Mouse (Mus musculus) lung, postnatal 36 days (tissue): Measurements from ENCODE around the gene Rnf6.
A peak's percentile ranks its signal among the peaks of the same experiment; 100 is the strongest.

Source experiments
- DNase-seq: peaks from one replicate; pipeline ENCODE4 v3.0.0; 2022; ENCODE audit warnings: mixed read lengths

Rnf6 gene

DNA sequence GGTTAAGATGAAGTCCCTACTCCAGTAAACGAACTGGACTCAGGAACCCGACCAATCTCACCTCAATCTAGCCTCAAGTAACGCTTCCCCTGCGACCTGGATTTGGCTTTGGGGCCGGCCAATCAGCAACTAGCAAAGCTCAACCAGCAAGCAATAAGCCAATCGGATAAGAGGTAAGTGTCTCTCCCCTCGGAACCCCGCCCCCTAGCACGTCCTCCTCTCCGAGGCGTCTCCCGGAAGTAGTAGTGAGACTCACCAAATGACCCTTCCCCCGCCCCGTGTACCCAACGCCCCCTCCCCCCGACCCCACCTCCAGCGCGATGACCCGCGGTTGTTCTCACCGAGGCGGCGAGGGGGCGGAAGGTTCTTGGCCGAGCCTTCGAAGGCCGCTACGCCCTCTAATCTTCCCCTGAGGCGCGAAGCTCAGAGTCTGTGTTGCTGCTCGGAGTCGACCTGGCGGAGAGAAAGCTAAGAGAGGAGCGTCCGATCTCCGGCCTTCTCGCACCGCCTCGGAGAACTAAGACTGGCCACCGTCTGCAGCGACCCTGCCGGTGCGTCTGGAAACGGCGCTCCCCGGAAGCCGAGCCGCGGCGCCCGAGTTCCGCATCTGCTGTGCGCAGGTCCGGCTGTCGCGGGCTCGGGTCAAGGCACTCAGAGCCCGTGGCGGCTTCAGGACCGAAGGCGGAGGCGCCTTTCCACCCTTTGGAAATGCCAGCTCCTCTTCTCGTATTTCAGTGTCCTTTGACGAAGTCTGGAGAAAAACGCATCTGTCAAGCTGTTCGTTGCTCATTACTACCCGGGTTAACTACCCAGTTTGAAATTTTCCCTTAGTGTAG, at the start of gene Rnf6:
TSS of gene Rnf6 (minus strand) at position 677 of the 836 bp plus-strand sequence.
- DNase-seq = peak; percentile 97

DNA sequence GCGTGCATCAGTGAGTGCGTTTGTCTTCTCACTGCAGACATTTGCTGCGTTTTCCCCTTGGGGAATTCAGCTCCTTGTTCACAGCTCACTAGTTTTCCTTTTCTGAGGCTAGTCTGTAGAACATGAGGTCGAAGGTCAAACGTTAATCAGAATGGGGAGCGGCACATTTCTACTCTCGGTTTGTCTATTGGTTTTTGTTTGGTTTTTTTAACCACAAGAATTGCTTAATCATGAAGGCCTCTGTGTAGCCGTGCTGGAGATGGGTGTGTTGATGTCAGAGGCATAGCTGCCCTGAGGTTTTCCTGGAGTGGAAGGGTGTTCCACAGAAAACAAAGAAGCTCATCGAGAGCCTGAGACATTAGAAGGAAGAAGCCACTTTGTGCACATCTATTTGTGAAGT, 49.2 kb upstream of the Rnf6 start:
- DNase-seq = no peak

- no peak for DNase-seq
These were observed 46.4 kb upstream of the Rnf6 start for GRCm38 (mm10) chr5:146267776-146268175.

DNA sequence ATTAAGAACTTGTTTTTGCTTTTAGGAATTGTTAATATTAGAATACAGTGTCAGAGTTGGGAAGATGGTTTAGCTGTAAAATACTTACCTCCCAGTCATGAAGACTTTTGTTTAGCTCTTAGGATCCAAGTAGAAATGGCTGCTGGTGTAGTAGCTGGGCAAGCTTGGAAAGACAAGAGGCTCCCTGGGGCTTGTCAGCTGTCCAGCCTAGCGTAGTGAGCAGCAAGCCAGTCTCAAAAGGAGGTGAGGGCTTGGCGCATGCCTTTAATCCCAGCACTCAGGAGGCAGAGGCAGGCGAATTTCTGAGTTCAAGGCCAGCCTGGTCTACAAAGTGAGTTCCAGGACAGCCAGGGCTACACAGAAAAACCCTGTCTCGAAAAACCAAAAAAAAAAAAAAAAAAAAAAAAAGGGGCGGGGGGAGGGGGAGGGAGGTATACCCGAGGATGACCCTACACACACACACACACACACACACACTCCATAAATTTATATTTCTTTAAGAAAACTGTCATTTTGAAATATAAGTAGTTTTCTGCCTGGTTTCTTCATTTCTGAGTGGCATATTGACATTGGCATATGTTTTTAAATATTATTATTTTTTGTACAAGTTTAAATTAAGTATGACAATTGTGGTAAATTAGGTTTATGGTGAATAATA, 44.7 kb upstream of the Rnf6 start:
- no peak for DNase-seq

DNA sequence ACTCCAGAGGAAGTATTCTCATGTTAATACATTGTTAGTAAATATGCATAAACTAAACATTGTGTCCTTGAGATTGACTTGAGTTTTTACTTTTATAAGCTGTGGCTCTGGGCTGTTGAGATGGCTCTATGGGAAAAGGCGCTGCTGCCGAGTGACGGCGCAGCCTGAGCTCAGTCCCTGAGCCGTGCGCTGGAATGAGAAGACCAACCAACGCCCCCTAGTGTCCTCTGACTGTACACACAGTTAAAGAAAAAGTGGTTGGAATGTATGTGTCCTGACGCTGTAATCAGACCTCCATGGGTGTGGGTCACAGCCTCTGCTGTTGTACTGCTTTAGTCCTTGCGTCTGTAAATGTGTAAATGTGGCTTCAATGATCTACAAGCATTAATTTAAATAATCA, 38.6 kb upstream of the Rnf6 start:
- peak; percentile 52 for DNase-seq

GRCm38 (mm10) chr5:146253644-146254043, 32.3 kb upstream of the Rnf6 start:
- DNase-seq = no peak

GRCm38 (mm10) chr5:146251663-146252429, 30.5 kb upstream of the Rnf6 start:
- DNase-seq = peak; percentile 50

DNA sequence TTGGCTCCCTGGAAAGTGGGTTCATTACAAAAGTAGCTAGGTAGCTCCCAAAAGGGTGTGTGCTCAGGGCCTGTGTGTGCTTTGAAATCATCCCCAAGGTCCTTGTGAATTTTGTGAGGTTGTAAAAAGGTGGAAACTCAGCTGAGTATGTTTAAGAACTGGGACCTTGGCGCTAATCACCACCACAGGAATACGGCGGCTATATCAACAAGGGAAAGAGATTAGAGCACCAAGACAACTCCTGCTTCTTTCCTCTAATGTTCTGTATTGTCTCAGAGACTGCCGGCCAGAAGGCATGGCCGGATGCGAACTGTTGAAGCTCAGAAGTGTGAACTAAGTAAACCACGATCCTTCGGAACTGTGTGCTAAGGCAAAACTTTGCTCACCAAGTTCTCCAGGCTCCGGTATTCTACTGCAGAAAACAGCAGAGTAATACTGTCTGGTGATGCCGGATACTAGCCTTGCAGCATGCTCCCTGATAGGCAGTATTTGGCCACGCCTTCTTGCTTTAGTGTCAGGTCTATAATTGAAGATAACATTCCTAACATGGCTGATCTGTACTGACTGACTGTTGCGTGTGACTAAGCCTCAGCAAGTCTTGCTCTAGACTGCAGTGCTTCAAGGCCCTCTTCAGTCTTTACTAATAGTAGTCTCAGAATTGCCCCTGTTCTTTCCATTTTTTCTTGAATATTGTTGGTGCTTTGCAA, 29.2 kb upstream of the Rnf6 start:
- DNase-seq = no peak

DNA sequence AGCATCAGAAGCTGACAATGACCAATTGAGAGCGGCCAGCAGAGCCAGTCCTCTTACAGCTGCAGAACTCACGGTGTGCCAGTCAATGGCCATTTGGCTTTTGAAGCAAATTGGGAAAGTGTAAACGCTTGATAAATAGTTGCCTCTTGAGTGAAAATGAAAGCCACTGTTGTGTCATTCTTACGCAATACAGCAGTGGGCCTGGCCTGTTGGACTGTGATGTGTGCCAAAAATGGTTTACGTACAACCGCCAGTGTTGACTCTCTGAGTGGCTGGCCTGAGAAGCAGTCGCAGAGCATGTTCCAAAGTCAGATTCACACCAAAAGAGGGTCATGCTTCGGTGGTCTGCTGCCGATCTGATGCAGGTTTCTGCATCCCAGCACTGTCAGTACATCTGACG, 27.4 kb upstream of the Rnf6 start:
- DNase-seq = peak; percentile 83

- no peak for DNase-seq
These were observed 26.4 kb upstream of the Rnf6 start for GRCm38 (mm10) chr5:146247709-146248108.

- no peak for DNase-seq
These were observed 25.0 kb upstream of the Rnf6 start for GRCm38 (mm10) chr5:146246386-146246785.

- DNase-seq = no peak
These were observed 24.5 kb upstream of the Rnf6 start for GRCm38 (mm10) chr5:146245646-146246370.

DNA sequence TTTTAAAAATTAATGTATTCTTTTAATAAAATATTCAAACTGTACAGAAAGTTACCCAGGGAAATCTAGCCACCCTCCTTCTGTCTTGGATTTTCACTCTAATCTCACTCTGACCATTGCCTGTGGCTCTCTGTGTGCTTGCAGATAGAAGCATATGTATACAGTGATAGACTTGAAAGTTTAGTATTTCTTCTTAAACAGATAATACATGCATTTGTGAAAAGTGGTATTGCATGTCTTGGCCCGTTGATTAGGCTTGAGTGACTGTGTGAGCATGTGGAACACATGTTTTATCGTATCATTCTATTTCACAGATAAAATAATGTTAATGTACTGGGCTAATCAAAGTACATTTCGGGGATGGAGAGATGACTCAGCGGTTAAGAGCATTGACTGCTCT, 23.8 kb upstream of the Rnf6 start:
- no peak for DNase-seq

DNA sequence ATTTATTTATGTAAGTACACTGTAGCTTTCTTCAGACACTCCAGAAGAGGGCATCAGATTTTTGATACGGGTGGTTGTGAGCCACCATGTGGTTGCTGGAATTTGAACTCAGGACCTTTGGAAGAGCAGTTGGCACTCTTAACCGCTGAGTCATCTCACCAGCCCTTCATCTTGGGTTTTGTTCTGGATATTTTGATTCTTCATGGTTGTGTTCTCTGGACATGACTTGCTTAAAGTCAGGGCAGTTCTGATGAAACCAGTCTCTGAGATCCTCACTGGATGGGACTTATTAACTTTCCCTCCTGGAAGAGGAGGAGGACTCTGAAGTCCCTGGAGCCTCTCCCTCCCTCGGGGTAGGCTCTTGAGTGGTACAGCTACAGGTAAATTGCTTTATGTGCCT, 19.8 kb upstream of the Rnf6 start:
- no peak for DNase-seq

GRCm38 (mm10) chr5:146240771-146241170, 19.4 kb upstream of the Rnf6 start:
- no peak for DNase-seq

DNA sequence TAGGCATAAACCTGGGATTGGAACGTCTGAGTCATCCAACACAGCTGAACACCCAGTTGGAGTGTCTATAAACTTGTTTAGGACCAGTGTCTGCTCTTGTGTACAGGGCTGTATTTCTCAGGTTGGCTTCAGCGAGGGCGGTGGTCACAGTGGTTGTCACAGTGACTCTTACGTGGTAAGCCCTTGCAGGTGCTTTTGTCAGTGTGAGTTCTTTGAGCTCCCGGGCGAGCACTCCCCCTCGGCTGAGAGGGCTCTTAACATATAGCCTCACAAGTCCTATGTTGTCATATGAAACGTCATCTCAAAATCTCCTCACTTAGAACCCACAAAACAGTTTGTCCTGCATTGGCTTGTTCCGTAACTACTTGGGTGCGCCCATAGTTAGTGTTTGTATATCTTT, 16.9 kb upstream of the Rnf6 start:
- no peak for DNase-seq

DNA sequence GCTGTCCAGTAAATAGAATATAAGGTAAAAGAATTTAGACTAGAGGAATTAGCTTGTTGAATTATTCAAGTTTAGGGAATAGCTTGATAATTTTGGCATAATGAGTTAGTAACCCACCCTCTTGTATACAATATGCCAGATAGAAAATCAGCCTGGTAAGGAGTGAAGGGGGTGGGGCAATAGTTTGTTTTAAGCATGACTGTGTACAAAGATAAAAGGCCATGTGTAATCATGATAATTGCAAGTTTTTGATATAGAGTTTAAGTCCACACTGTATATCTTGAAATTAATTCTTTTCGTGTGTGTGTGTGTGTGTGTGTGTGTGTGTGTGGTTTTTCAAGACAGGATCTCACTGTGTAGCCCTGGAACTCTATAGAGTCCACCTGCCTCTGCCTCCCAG, 13.0 kb upstream of the Rnf6 start:
- no peak for DNase-seq

DNA sequence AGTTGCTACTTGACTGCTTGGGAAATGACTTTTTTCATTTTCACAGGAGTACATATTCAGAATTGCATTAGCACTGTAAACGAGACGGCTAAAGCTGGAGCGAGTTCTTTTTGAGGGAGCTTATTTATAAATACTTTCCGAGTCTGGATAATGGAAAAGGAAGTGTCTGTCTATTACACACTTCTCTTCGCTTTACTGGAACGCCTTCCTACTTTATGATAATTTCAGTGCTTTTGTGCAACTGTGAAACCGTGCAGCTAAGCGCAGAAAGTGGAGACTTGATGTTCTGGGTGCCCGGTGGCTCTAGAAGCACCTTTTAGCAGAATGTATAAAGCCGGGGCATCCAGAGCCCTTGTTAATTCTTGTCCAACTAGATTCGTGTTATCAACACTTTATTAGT, 11.5 kb upstream of the Rnf6 start:
- DNase-seq = no peak

GRCm38 (mm10) chr5:146232056-146232675, 10.8 kb upstream of the Rnf6 start:
- no peak for DNase-seq

GRCm38 (mm10) chr5:146231655-146231996, 10.3 kb upstream of the Rnf6 start:
- peak; percentile 34 for DNase-seq

DNA sequence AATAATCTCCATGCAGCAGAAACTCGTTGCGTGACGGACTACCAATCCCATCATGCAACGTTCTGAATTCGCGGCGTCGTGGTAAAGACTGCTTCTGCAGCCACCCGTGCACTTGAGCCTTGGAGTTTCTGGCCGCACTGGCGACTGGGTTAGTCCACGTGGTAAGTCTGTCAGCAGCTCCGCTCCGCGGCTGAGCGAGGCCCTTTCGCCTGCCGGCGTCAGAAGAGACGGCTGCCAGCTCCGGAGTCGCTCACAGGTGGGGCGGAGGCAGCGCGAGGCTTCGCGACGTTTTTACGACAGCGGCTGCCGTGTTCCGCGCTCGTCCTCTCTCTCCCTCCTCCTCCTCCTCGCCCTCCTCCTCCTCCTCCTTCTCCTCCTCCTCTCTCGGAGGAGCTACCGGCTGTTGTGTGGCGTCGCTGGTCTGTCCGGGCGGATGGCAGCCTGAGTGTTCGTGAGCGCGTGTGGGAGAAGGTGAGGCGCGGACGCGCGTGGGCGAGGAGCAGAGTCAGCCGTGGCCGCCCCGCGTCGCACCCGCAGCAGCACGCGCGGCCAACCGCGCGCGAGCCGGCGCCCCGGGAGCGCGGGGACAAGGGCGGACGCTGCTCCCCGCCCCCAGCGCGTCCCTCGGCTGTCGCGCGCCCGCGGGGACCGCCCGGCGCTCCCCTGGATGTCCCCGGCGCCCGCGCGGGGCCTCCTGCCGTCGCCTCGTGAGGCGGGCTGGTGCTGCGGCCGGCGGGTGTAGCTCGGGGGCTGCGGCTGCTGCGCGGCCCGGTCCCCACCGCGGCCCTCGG, 9.7 kb upstream of the Rnf6 start, which contains the start of gene Cdk8:
TSS of gene Cdk8 (plus strand) at position 367 of the 791 bp plus-strand sequence.
- DNase-seq = peak; percentile 96
